Mouse (Mus musculus): Measurements from ENCODE around the gene Hid1. TPM values are rescaled to one million over a fixed set of nuclear protein-coding genes. Genes with fewer than 3 reads are reported as not detected.
"Not testable (repeated sequence)": the region's sequence is repeated elsewhere in the genome, so short reads cannot be mapped to it uniquely, and the experiment has no call there.

The Hid1 gene
- polyA plus RNA-seq, 1 experiment, result 5.9 TPM

GRCm38 (mm10) chr11:115393721-115394325, 26.3 kb upstream of the Hid1 start:
- TF ChIP-seq CTCF (IDR thresholded peaks at IDR 0.05; ENCODE audit: borderline replicate concordance, insufficient read depth, low read length), result no peak
- TF ChIP-seq POLR2A (IDR thresholded peaks at IDR 0.05; ENCODE audit: low read depth, low read length), result no peak
- H3K4me1 ChIP-seq (ENCODE audit: control insufficient read depth, insufficient read depth, low read length), result no peaks in the 10 kb centered on the region
- H3K4me3 ChIP-seq (ENCODE audit: insufficient read depth, low read length), result no peak overlapping the region
- no peak overlapping the region for H3K27ac ChIP-seq (ENCODE audit: insufficient read depth, low read length)

DNA sequence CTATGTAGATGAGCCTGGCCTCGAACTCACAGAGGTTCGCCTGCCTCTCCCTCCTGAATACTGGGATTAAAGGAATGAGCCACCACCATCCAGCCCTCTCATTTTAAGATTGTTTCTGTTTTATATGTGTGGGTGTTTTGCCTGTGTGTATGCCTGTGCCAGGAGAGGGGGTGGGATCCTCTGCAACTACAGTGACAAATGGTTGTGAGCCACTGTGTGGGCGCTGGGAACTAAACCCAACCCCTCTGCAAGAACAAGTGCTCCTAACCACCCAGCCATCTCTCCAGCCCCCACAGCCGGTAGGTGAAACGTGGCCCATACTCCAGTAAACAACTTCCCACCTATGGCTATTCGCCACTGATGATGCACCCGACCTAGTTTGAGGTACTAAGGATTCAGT, 23.8 kb upstream of the Hid1 start:
- no peak overlapping the region for H3K27ac ChIP-seq (ENCODE audit: insufficient read depth, low read length)
- no peaks in the 10 kb centered on the region for H3K4me1 ChIP-seq (ENCODE audit: control insufficient read depth, insufficient read depth, low read length)
- no peak overlapping the region for H3K4me3 ChIP-seq (ENCODE audit: insufficient read depth, low read length)
- no peak for TF ChIP-seq POLR2A (IDR thresholded peaks at IDR 0.05; ENCODE audit: low read depth, low read length)

- H3K4me3 ChIP-seq (ENCODE audit: insufficient read depth, low read length); H3K27ac ChIP-seq (ENCODE audit: insufficient read depth, low read length): not testable (repeated sequence)
- H3K4me1 ChIP-seq (ENCODE audit: control insufficient read depth, insufficient read depth, low read length), result peaks cover 21% of the 10 kb centered on the region
Measured at GRCm38 (mm10) chr11:115386859-115387258, 19.3 kb upstream of the Hid1 start.

GRCm38 (mm10) chr11:115384587-115384986, 17.0 kb upstream of the Hid1 start:
- no peak for TF ChIP-seq CTCF (IDR thresholded peaks at IDR 0.05; ENCODE audit: borderline replicate concordance, insufficient read depth, low read length)
- TF ChIP-seq POLR2A (IDR thresholded peaks at IDR 0.05; ENCODE audit: low read depth, low read length), result no peak
- no peak overlapping the region for H3K4me3 ChIP-seq (ENCODE audit: insufficient read depth, low read length)
- H3K4me1 ChIP-seq (ENCODE audit: control insufficient read depth, insufficient read depth, low read length), result peaks cover 21% of the 10 kb centered on the region
- H3K27ac ChIP-seq (ENCODE audit: insufficient read depth, low read length), result no peak overlapping the region

GRCm38 (mm10) chr11:115383701-115384474, 16.3 kb upstream of the Hid1 start:
- no peak for TF ChIP-seq POLR2A (IDR thresholded peaks at IDR 0.05; ENCODE audit: low read depth, low read length)
- no peak for TF ChIP-seq CTCF (IDR thresholded peaks at IDR 0.05; ENCODE audit: borderline replicate concordance, insufficient read depth, low read length)
- H3K4me3 ChIP-seq (ENCODE audit: insufficient read depth, low read length), result peak overlapping the region; percentile 73
- peak overlapping the region; percentile 14 for H3K27ac ChIP-seq (ENCODE audit: insufficient read depth, low read length)
- H3K4me1 ChIP-seq (ENCODE audit: control insufficient read depth, insufficient read depth, low read length), result peaks cover 21% of the 10 kb centered on the region

- H3K27ac ChIP-seq (ENCODE audit: insufficient read depth, low read length), result peak overlapping the region; percentile 14
- TF ChIP-seq CTCF (IDR thresholded peaks at IDR 0.05; ENCODE audit: borderline replicate concordance, insufficient read depth, low read length) (no peak), POLR2A (IDR thresholded peaks at IDR 0.05; ENCODE audit: low read depth, low read length) (peak; percentile 27; the same call in 1 of the 2 replicates)
- H3K4me3 ChIP-seq (ENCODE audit: insufficient read depth, low read length), result peak overlapping the region; percentile 73
Measured at GRCm38 (mm10) chr11:115382891-115383290, 15.3 kb upstream of the Hid1 start.

GRCm38 (mm10) chr11:115381743-115382539, 14.4 kb upstream of the Hid1 start, which contains the start of gene Cdr2l:
Cdr2l (plus strand) TSS chr11:115381916.
- TF ChIP-seq POLR2A (IDR thresholded peaks at IDR 0.05; ENCODE audit: low read depth, low read length) (peak; percentile 80), CTCF (IDR thresholded peaks at IDR 0.05; ENCODE audit: borderline replicate concordance, insufficient read depth, low read length) (no peak)
- H3K4me3 ChIP-seq (ENCODE audit: insufficient read depth, low read length), result peak within 1 kb of the TSS; percentile 73
- peaks cover 21% of the 10 kb centered on the region for H3K4me1 ChIP-seq (ENCODE audit: control insufficient read depth, insufficient read depth, low read length)
- peak within 1 kb of the TSS; percentile 20 for H3K27ac ChIP-seq (ENCODE audit: insufficient read depth, low read length)

More at GRCm38 (mm10) chr11:115382891-115383290, 15.3 kb upstream of the Hid1 start:
- peaks cover 21% of the 10 kb centered on the region for H3K4me1 ChIP-seq (ENCODE audit: control insufficient read depth, insufficient read depth, low read length)

- Histone ChIP-seq H3K4me3 (ENCODE audit: insufficient read depth, low read length) (peak overlapping the region; percentile 23), H3K27ac (ENCODE audit: insufficient read depth, low read length) (peak overlapping the region; percentile 20; the same call in 1 of the 2 replicates), H3K4me1 (ENCODE audit: control insufficient read depth, insufficient read depth, low read length) (peaks cover 21% of the 10 kb centered on the region)
- TF ChIP-seq CTCF (IDR thresholded peaks at IDR 0.05; ENCODE audit: borderline replicate concordance, insufficient read depth, low read length), result no peak
Measured at GRCm38 (mm10) chr11:115381276-115381675, 13.7 kb upstream of the Hid1 start.

- TF ChIP-seq POLR2A (IDR thresholded peaks at IDR 0.05; ENCODE audit: low read depth, low read length), result no peak
- no peak for TF ChIP-seq CTCF (IDR thresholded peaks at IDR 0.05; ENCODE audit: borderline replicate concordance, insufficient read depth, low read length)
- Histone ChIP-seq H3K27ac (ENCODE audit: insufficient read depth, low read length) (no peak overlapping the region), H3K4me1 (ENCODE audit: control insufficient read depth, insufficient read depth, low read length) (no peaks in the 10 kb centered on the region; the same call in 1 of the 2 replicates), H3K4me3 (ENCODE audit: insufficient read depth, low read length) (no peak overlapping the region)
Measured at GRCm38 (mm10) chr11:115377854-115378253, 10.3 kb upstream of the Hid1 start.
